Mouse (Mus musculus) heart, embryonic 12.5 days (tissue): Measurements from ENCODE around the gene Slc35a2. TPM values are rescaled to one million over a fixed set of nuclear protein-coding genes. Genes with fewer than 3 reads are reported as not detected.
A peak's percentile ranks its signal among the peaks of the same experiment; 100 is the strongest.

ENCODE experiments used
- ATAC-seq: fragments of 200-750 bp; cut with Nextera tagmentation; 2 replicates; pipeline ENCODE4 v1.8.0; 2017; ENCODE audit warnings: moderate TSS enrichment, moderate library complexity; ENCODE audit not compliant: insufficient number of reproducible peaks, low FRiP score
- H3K27ac ChIP-seq: fragments of 300-500 bp; sonication (generic); 2 replicates; pipeline ENCODE4 v1.5.1; 2016; ENCODE audit warnings: mild to moderate bottlenecking, moderate library complexity; ENCODE audit not compliant: poor library complexity, severe bottlenecking
- H3K27me3 ChIP-seq: fragments of 300-500 bp; sonication (generic); replicated peaks from 2 replicates; pipeline ENCODE4 v1.6.1; 2016; ENCODE audit warnings: mild to moderate bottlenecking, moderate library complexity
- H3K36me3 ChIP-seq: fragments of 300-500 bp; sonication (generic); 2 replicates; pipeline ENCODE4 v1.6.1; 2016; ENCODE audit warnings: mild to moderate bottlenecking, moderate library complexity
- H3K4me1 ChIP-seq: fragments of 300-500 bp; sonication (generic); replicated peaks from 2 replicates; pipeline ENCODE4 v1.6.1; 2016; ENCODE audit warnings: mild to moderate bottlenecking
- H3K4me2 ChIP-seq: fragments of 300-500 bp; sonication (generic); 2 replicates; pipeline ENCODE4 v1.6.1; 2016; ENCODE audit warnings: mild to moderate bottlenecking, moderate library complexity
- H3K4me3 ChIP-seq: fragments of 300-500 bp; sonication (generic); 2 replicates; pipeline ENCODE4 v1.5.1; 2016; ENCODE audit warnings: mild to moderate bottlenecking
- H3K9ac ChIP-seq: fragments of 300-500 bp; sonication (generic); 2 replicates; pipeline ENCODE4 v1.6.1; 2016; ENCODE audit warnings: mild to moderate bottlenecking, moderate library complexity
- H3K9me3 ChIP-seq: fragments of 300-500 bp; sonication (generic); replicated peaks from 2 replicates; pipeline ENCODE4 v1.6.1; 2016; ENCODE audit warnings: mild to moderate bottlenecking, moderate library complexity
- WGBS: fragments of 180-500 bp; shearing (Covaris S2); methylation state at CpG from one replicate; pipeline ENCODE4 v1.1.7; 2016; 5-methylcytosine and 5-hydroxymethylcytosine counted together
- polyA plus RNA-seq: library from polyadenylated mRNA; unstranded; fragments of >200 nt; fragmentation: Nextera tagmentation; extraction: Ambion mirVana; gene quantifications from 2 replicates; pipeline ENCODE4 v1.2.1, GENCODE M21; 2016

The Slc35a2 gene
- 25.9 and 26.8 TPM in 2 replicates for polyA plus RNA-seq

GRCm38 (mm10) chrX:7883841-7884567 lies at the start of gene Slc35a2:
Gene Slc35a2, plus strand, starts transcription at chrX:7884028.
- peak; percentile 92 for ATAC-seq

GRCm38 (mm10) chrX:7837146-7837545 lies 46.7 kb upstream of the Slc35a2 start:
- H3K27ac ChIP-seq, result no peak overlapping the region
- no peak overlapping the region for H3K4me3 ChIP-seq
- 0 out of 2 replicates have a peak, but pooled peaks cover 2% of the 10 kb centered on the region for H3K9me3 ChIP-seq
- no peaks in the 10 kb centered on the region for H3K27me3 ChIP-seq
- H3K9ac ChIP-seq, result no peak overlapping the region
- no peaks in the 10 kb centered on the region for H3K4me1 ChIP-seq
- H3K4me2 ChIP-seq, result no peak overlapping the region
- ATAC-seq, result no peak
- 53% methylated on average over 1 of the region's 1 CpGs for WGBS
- H3K36me3 ChIP-seq, result no peaks in the 10 kb centered on the region; the same call in 1 of the 2 replicates

More at GRCm38 (mm10) chrX:7883841-7884567, at the start of gene Slc35a2:
- H3K27me3 ChIP-seq, result no peaks in the 10 kb centered on the region
- H3K9ac ChIP-seq, result peak within 1 kb of the TSS; percentile 61
- peaks cover 4% of the 10 kb centered on the region; the same call in 1 of the 2 replicates for H3K4me1 ChIP-seq
- 0 out of 2 replicates have a peak, but pooled peaks cover 10% of the 10 kb centered on the region for H3K36me3 ChIP-seq
- H3K27ac ChIP-seq, result peak within 1 kb of the TSS; percentile 88
- WGBS, result 7% methylated on average over 49 of the region's 49 CpGs
- H3K9me3 ChIP-seq, result no peaks in the 10 kb centered on the region
- H3K4me2 ChIP-seq, result peak within 1 kb of the TSS; percentile 73
- peak within 1 kb of the TSS; percentile 68 for H3K4me3 ChIP-seq

- no peaks in the 10 kb centered on the region; the same call in 1 of the 2 replicates for H3K36me3 ChIP-seq
- H3K9ac ChIP-seq, result no peak overlapping the region
- 14% methylated on average over 7 of the region's 7 CpGs for WGBS
- H3K4me1 ChIP-seq, result peaks cover 8% of the 10 kb centered on the region
- no peaks in the 10 kb centered on the region for H3K27me3 ChIP-seq
- 0 out of 2 replicates have a peak, but pooled peaks cover 3% of the 10 kb centered on the region for H3K9me3 ChIP-seq
- ATAC-seq, result no peak
- H3K27ac ChIP-seq, result peak overlapping the region; percentile 59; the same call in 1 of the 2 replicates
- peak overlapping the region; percentile 96 for H3K4me3 ChIP-seq
- H3K4me2 ChIP-seq, result peak overlapping the region; percentile 57
Measured at GRCm38 (mm10) chrX:7840842-7841162, 43.0 kb upstream of the Slc35a2 start.

DNA sequence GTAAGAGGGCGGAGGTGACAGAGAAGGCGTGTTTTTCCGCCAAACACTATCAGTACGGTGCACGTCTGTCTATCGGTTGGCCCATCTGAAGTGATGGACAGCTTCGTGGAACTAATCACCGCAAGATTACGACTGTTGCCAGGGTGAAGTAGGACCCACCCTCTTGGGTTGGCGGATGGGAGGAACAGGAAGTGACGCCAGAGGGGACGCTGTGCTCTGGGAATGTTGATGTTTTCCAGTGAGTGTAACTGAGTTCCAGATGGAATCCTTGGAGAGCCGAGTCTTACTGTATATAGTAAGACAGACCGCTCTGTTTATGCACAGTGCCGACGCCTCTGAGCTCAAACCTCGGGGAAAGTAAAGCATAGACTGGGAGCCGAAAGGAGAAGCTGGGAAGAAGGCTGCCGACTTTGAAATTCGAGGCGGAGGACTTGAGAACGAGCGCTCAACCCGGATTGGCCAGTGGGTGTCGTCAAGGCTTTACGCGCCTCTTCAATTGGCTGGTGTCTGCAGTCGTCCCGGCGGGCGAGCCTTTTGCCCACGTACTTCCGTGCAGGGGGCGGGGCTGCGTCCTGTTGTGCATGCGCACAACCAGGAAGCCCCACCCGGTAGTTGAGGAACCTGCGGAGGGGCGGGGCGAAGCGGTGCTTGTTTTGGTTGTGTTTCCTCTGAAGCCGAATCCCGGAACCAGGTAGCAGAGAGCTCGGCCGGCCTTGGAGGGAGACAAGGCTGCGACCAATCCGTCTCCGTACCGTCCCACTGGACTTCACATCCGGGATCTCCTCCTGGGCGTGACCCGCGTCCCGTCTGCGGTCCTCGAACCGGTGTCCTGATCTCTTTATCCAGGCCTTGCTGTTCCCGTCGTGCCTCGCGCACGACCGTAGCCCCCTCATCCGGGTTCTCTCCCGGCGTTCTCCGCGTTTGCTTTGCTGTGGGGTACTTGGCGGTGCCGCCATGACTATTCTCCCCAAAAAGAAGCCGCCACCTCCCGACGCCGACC lies 42.4 kb upstream of the Slc35a2 start, which contains the start of gene Otud5:
Otud5 (plus strand) TSS at position 202 of the 1,000 bp plus-strand sequence.
- Histone ChIP-seq H3K27me3 (no peaks in the 10 kb centered on the region), H3K9ac (peak within 1 kb of the TSS; percentile 93), H3K9me3 (0 out of 2 replicates have a peak, but pooled peaks cover 3% of the 10 kb centered on the region), H3K36me3 (no peaks in the 10 kb centered on the region; the same call in 1 of the 2 replicates), H3K4me3 (peak within 1 kb of the TSS; percentile 96), H3K4me2 (peak within 1 kb of the TSS; percentile 80), H3K27ac (peak within 1 kb of the TSS; percentile 89), H3K4me1 (peaks cover 8% of the 10 kb centered on the region)
- peak; percentile 95 for ATAC-seq
- WGBS, result 18% methylated on average over 74 of the region's 74 CpGs

DNA sequence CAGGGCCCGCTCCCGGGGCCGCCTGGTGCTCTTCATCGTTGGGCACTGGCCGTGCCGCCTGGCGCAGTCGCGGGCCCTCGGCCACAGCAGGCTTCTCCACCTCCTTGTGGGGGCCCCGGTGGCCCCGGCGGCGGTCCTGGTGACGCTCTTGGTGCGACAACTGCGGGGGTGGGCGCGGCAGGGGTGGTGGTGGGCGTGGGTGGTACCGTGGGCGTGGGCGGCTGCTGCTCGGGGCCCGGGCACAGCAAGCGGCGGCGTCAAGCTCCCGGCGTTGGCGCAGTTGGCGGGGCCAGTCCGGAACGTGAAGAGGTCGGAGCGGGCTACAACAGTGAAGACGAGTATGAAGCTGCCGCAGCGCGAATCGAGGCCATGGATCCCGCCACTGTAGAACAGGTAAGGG lies 41.5 kb upstream of the Slc35a2 start:
- H3K27me3 ChIP-seq, result no peaks in the 10 kb centered on the region
- H3K36me3 ChIP-seq, result no peaks in the 10 kb centered on the region
- peak overlapping the region; percentile 96 for H3K4me3 ChIP-seq
- 0 out of 2 replicates have a peak, but pooled peaks cover 3% of the 10 kb centered on the region for H3K9me3 ChIP-seq
- peak overlapping the region; percentile 88 for H3K27ac ChIP-seq
- peak overlapping the region; percentile 93 for H3K9ac ChIP-seq
- ATAC-seq, result peak; percentile 0; the same call in 1 of the 2 replicates
- peak overlapping the region; percentile 80 for H3K4me2 ChIP-seq
- H3K4me1 ChIP-seq, result peaks cover 8% of the 10 kb centered on the region
- 13% methylated on average over 32 of the region's 42 CpGs for WGBS

- Histone ChIP-seq H3K36me3 (0 out of 2 replicates have a peak, but pooled peaks cover 4% of the 10 kb centered on the region), H3K27me3 (no peaks in the 10 kb centered on the region), H3K4me3 (no peak overlapping the region), H3K4me1 (peaks cover 8% of the 10 kb centered on the region), H3K9me3 (no peaks in the 10 kb centered on the region), H3K4me2 (no peak overlapping the region), H3K9ac (no peak overlapping the region), H3K27ac (no peak overlapping the region)
- 74% methylated on average over 2 of the region's 2 CpGs for WGBS
- no peak for ATAC-seq
Measured at GRCm38 (mm10) chrX:7847845-7848244, 36.0 kb upstream of the Slc35a2 start.

- ATAC-seq, result no peak
- Histone ChIP-seq H3K9ac (no peak overlapping the region), H3K27me3 (no peaks in the 10 kb centered on the region), H3K4me3 (no peak overlapping the region), H3K9me3 (no peaks in the 10 kb centered on the region), H3K4me1 (no peaks in the 10 kb centered on the region), H3K4me2 (no peak overlapping the region), H3K27ac (no peak overlapping the region), H3K36me3 (peaks cover 15% of the 10 kb centered on the region; the same call in 1 of the 2 replicates)
- WGBS, result 41% methylated on average over 2 of the region's 2 CpGs
Measured at GRCm38 (mm10) chrX:7854578-7854977, 29.2 kb upstream of the Slc35a2 start.

- no peak for ATAC-seq
- Histone ChIP-seq H3K36me3 (peaks cover 12% of the 10 kb centered on the region; the same call in 1 of the 2 replicates), H3K4me3 (no peak overlapping the region), H3K9ac (no peak overlapping the region), H3K27me3 (no peaks in the 10 kb centered on the region), H3K4me2 (no peak overlapping the region), H3K27ac (no peak overlapping the region), H3K9me3 (no peaks in the 10 kb centered on the region), H3K4me1 (no peaks in the 10 kb centered on the region)
- WGBS, result 72% methylated on average over 3 of the region's 3 CpGs
Measured at GRCm38 (mm10) chrX:7859191-7859753, 24.6 kb upstream of the Slc35a2 start.

- Histone ChIP-seq H3K27ac (no peak overlapping the region), H3K9ac (no peak overlapping the region), H3K4me1 (no peaks in the 10 kb centered on the region), H3K27me3 (no peaks in the 10 kb centered on the region), H3K9me3 (no peaks in the 10 kb centered on the region), H3K4me2 (no peak overlapping the region), H3K4me3 (no peak overlapping the region), H3K36me3 (peaks cover 19% of the 10 kb centered on the region)
- WGBS, result 71% methylated on average over 1 of the region's 1 CpGs
- ATAC-seq, result no peak
Measured at GRCm38 (mm10) chrX:7863181-7863580, 20.6 kb upstream of the Slc35a2 start.

GRCm38 (mm10) chrX:7864551-7864950 lies 19.3 kb upstream of the Slc35a2 start:
- H3K36me3 ChIP-seq, result peaks cover 18% of the 10 kb centered on the region
- H3K27me3 ChIP-seq, result no peaks in the 10 kb centered on the region
- H3K9me3 ChIP-seq, result no peaks in the 10 kb centered on the region
- WGBS, result 83% methylated on average over 3 of the region's 3 CpGs
- peak overlapping the region; percentile 33; the same call in 1 of the 2 replicates for H3K27ac ChIP-seq
- H3K4me1 ChIP-seq, result no peaks in the 10 kb centered on the region
- no peak for ATAC-seq
- H3K4me2 ChIP-seq, result no peak overlapping the region
- no peak overlapping the region for H3K9ac ChIP-seq
- H3K4me3 ChIP-seq, result no peak overlapping the region
